Mouse (Mus musculus) C2C12 (cell line): ENCODE results near the gene Hspa12a.

ENCODE experiments used
- CTCF ChIP-seq: IDR thresholded peaks from one replicate; pipeline ENCODE4 v1.5.1; 2011; ENCODE audit not compliant: control insufficient read depth, insufficient read depth, insufficient read length
- MAX ChIP-seq: IDR thresholded peaks from one replicate; pipeline ENCODE4 v1.6.1; 2011; ENCODE audit warnings: mild to moderate bottlenecking, control low read depth

GRCm38 (mm10) chr19:58931081-58931800, 12.2 kb downstream of the Hspa12a start:
- no peak for TF ChIP-seq MAX
- no peak for TF ChIP-seq CTCF
